ENCODE assay signal across 9 mouse cellular contexts in genomic region chr2:72157561-72157960, GRCm38 (mm10).
A peak's percentile ranks its signal among the peaks of the same experiment; 100 is the strongest.
DNase-seq lines count a peak whose midpoint lies in the region; ATAC-seq lines count a peak whose summit lies in the region.
"Had no signal": no experiment of that assay in that cellular context is flagged by ENCODE, and none has a peak within 500 bp of the region (broad histone marks: within the 10 kb centered on the region; RNA-seq: fewer than 3 reads in every experiment).

No protein-coding gene starts in this region.

- WGBS in limb, embryonic 12.5 days = 38% methylated on average over 9 of the region's 9 CpGs
- 31% methylated on average over 9 of the region's 9 CpGs for WGBS in forebrain, embryonic 13.5 days

- DNase-seq in kidney, postnatal 4 days = peak; percentile 9 to 38
- no peak for DNase-seq in kidney, adult 11 months
- DNase-seq in ZHBTc4 (ENCODE audit: low read depth, low spot score) = peak; percentile 28
- DNase-seq in retina, postnatal 7 days (ENCODE audit: low read depth, low spot score) = peak; percentile 16
- no peak for DNase-seq in cerebellum, postnatal 4 days (ENCODE audit: low spot score in 2 of 2)
- DNase-seq: adrenal gland, adult 2 months had no signal

- H3K9ac ChIP-seq in limb, embryonic 12.5 days (replicated peaks) = no peak overlapping the region
- H3K9ac ChIP-seq in forebrain, embryonic 13.5 days = no peak overlapping the region
- H3K9ac ChIP-seq: limb, embryonic 13.5 days had no signal

- no peaks in the 10 kb centered on the region for H3K36me3 ChIP-seq in limb, embryonic 12.5 days
- H3K36me3 ChIP-seq in forebrain, embryonic 13.5 days (ENCODE audit: poor library complexity, severe bottlenecking) = no peaks in the 10 kb centered on the region
- H3K36me3 ChIP-seq: limb, embryonic 13.5 days had no signal

- peaks cover 40% of the 10 kb centered on the region for H3K4me1 ChIP-seq in limb, embryonic 12.5 days (replicated peaks)
- H3K4me1 ChIP-seq in forebrain, embryonic 13.5 days = peaks cover 5% of the 10 kb centered on the region; the same call in 1 of the 2 replicates

- no peaks in the 10 kb centered on the region for H3K27me3 ChIP-seq in limb, embryonic 12.5 days
- no peaks in the 10 kb centered on the region for H3K27me3 ChIP-seq in forebrain, embryonic 13.5 days
- H3K27me3 ChIP-seq: limb, embryonic 13.5 days had no signal

- no peaks in the 10 kb centered on the region for H3K9me3 ChIP-seq in limb, embryonic 12.5 days
- no peaks in the 10 kb centered on the region for H3K9me3 ChIP-seq in forebrain, embryonic 13.5 days (replicated peaks)
- H3K9me3 ChIP-seq: limb, embryonic 13.5 days had no signal

- H3K4me2 ChIP-seq in limb, embryonic 12.5 days = 0 out of 2 replicates have a peak overlapping the region, but pooled peaks have one; percentile 8
- no peak overlapping the region for H3K4me2 ChIP-seq in forebrain, embryonic 13.5 days
- H3K4me2 ChIP-seq: limb, embryonic 13.5 days had no signal

- peak overlapping the region; percentile 45; the same call in 1 of the 2 replicates for H3K27ac ChIP-seq in limb, embryonic 12.5 days
- no peak overlapping the region for H3K27ac ChIP-seq in forebrain, embryonic 13.5 days
- H3K27ac ChIP-seq: limb, embryonic 13.5 days had no signal

- ATAC-seq in limb, embryonic 12.5 days (ENCODE audit: insufficient number of reproducible peaks, insufficient read depth, low FRiP score, low TSS enrichment, low read depth) = no peak; the same call in 1 of the 2 replicates
- ATAC-seq in forebrain, embryonic 13.5 days = no peak

- no peak overlapping the region for H3K4me3 ChIP-seq in limb, embryonic 12.5 days (replicated peaks)
- no peak overlapping the region for H3K4me3 ChIP-seq in forebrain, embryonic 13.5 days
- H3K4me3 ChIP-seq: limb, embryonic 13.5 days had no signal

Comparison
In these comparisons a context has a peak if more than half of its experiments do, and no peak if none do; other contexts are left out.
1. DNase-seq: peak in kidney, postnatal 4 days (2 of 2), ZHBTc4 (single experiment) and retina, postnatal 7 days (single experiment); none in kidney, adult 11 months (single experiment) and cerebellum, postnatal 4 days (0 of 2).